Mouse (Mus musculus): ENCODE measurements around the gene Srrm2. TPM values are rescaled to one million over a fixed set of nuclear protein-coding genes. Genes with fewer than 3 reads are reported as not detected.

Gene Srrm2
- 284 and 419 TPM in 2 replicates for polyA plus RNA-seq (2012; rRNA removed)

DNA sequence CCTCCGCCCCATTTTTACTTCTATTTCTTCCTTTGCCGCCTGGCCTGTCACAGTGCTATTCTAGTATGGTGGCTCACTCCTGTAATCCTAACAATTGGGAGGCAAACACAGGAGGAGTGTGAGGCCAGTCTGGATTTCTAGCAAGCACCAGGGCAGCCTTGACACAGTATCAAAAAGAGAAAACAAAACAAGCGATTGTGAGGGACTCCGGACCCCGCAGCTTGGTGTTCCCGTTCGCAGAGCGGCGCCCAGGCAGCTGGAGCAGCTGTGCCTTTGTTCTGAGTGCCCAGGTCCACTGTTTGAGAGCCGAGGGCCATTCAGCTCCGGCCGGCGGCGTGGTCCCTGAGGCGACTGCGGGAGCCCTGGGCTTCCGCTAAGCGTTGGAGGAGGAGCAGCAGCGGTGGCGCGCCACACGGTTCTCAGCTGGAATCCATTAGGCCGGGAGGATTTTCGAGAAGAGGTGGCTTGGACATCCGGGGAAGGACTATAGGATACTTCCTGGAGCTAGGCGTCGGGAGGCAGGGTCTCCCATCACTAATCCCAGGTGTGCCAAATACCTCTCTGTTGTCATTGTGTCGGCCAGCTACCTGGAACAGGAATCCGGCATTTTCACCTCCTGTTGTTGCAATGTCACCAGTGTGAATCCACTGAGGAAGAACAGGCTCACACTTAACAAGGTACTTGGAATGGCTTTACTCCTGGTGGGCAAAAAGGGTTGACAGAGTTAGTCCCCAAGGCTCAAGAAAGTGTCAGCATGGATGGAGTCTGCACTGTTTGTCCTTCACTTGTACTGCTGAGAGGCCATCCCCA is at the start of gene Srrm2:
Srrm2 (plus strand) TSS at position 264 of the 810 bp plus-strand sequence.
- DNase-seq (ENCODE audit: low read depth, low spot score), result no peak
- 5% methylated on average over 29 of the region's 29 CpGs for WGBS

DNA sequence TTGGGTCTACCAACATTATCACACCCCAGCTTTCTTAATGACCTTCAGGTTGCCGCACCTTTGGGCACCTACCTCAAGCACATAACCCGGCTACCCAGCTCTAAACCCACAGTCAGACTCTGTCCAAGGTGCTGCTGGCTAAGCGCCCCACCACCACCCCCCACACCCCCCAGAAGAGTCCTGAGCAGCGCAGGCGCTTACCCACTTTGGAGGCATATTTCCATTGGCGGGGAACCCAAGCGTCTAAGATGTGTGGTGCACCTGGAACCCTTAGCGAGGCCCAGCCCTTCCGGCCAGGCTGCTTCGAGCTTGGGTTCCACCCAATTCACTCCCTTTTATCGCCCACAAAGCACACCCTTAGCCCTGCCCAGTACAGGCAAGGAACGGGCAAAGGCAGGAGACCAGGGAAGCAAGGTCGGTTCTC is 49.7 kb upstream of the Srrm2 start, which contains the start of gene Paqr4:
Paqr4 (minus strand) TSS at position 270 of the 424 bp plus-strand sequence.
- peak; percentile 80 for DNase-seq (ENCODE audit: low read depth, low spot score)
- WGBS, result 2% methylated on average over 13 of the region's 13 CpGs

DNA sequence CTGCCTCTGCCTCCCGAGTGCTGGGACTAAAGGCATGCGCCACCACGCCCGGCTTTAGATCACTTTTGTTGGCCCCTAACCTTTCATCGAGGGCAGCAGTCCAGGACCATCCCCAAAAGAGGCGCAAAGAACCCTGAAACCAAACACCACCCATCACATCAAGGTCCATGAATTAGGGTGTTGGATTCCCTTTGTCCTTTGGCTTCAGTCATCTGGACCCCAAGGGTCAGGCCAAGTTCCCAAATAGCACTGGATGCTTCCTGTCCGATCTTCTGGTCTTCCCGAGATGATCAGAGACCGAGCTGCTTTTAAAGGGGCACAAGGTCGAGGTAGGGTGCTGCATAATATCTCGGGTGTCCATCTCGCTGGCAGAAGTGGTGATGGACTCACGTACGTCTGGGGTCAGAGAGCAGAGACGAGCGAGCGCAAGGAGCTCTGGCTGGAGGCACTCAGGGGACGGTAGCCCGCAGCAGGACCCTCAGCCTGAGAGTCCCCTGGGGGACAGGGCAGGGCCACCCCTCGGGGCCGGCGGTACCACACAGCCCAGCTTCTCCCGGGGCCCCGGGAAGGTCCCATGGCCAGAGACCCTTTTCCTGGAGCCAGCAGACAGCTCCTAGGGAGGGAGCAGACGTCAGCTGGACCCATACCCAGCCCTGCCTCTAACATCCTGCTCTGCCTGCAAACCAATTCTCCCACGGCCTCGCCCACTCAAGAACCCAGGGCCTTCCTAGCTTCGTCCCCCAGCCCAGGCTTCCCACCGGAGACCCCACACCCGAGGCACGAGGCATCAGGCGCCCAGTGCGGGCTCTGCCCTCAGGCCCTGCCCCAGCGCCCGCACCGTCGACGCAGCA is 48.7 kb upstream of the Srrm2 start:
- no peak for DNase-seq (ENCODE audit: low read depth, low spot score)
- 57% methylated on average over 38 of the region's 38 CpGs for WGBS

DNA sequence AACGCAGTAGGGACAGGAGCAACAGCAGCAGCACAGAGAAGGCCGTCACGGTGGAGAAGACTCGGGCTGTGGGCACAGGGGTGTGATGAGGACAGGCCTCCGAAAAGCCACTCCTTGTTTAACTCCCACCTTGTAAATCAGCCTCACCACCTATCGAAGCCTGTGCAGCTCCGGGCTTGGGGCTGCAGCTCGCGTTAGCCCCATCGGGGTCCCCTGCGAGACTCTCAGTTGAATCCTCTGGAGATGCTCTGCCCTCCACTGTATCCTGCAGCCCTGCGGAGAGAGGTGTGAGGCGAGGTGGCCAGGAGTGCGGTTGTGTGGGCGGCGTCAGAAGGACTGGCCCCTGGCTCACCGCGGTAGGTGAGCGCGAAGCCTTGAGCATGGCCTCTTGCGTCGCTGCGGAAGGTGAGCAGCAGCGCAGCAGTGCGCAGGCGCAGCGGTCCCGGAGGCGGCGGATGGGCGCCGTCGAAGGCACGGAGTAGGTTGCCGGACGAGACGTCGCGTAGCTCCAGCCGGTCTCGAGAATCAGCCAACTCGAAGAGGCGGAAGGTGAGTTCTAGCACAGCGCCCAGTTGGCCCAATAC is 48.0 kb upstream of the Srrm2 start:
- DNase-seq (ENCODE audit: low read depth, low spot score), result no peak
- WGBS, result 8% methylated on average over 44 of the region's 44 CpGs

DNA sequence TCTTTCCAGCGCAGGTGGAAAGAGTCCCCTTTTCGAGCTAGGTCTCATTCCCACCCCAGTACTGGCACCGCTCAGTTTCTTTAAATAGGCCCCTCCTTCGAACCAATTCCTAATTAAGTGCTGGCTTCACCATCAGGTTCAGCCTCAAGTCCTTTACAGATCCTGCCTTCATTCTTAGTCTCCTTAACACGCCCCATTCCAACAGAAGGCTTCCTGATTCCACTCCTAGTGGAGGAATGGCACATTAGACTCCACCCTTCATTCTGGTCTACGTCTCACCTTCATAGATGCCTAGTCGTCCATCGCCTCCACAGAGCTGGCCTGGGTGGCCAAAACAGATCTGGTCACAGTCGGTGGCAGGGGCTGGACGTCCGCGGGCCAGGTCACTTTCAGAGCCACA is 47.4 kb upstream of the Srrm2 start:
- 65% methylated on average over 12 of the region's 12 CpGs for WGBS
- DNase-seq (ENCODE audit: low read depth, low spot score), result no peak

DNA sequence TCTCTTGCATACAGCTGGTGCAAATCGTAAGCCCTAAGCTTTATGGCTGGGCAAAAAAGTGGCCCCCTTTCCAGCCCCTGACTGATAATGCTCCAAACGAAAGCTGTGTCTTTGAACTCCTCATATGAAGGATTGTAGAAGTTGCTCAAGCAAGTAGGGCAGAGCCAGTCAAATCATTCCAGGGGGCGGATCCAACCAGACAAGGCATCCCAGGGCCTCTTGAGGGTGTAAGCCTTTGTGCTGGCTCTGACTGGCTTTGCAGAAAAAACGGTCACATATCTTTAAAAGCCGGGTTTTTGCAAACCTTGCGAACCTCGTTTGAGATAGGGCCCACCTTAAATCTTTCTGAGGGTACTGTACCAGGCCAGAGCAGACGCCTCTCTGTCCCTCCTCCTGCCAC is 46.3 kb upstream of the Srrm2 start:
- 78% methylated on average over 8 of the region's 8 CpGs for WGBS
- no peak for DNase-seq (ENCODE audit: low read depth, low spot score)

DNA sequence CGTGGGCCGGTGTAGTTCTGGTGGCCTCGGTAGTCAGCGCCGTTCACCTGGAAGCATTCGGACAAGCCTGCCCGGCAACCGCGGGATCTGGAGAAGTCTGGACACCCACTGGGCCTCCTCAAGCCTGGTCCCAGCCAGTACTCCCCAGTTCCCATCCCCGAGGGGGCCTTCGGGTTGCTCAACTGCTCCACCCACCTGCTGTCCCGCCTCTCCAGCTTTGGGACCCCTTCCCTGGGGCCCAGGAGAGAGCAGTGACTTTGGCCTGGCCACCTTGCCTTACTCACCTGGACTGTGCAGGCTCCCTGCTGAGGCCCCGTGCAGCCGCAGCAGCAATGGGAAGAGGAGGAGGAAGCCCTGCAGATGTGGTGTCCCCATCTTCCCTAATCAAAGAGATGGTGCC is 45.7 kb upstream of the Srrm2 start:
- 54% methylated on average over 14 of the region's 14 CpGs for WGBS

DNA sequence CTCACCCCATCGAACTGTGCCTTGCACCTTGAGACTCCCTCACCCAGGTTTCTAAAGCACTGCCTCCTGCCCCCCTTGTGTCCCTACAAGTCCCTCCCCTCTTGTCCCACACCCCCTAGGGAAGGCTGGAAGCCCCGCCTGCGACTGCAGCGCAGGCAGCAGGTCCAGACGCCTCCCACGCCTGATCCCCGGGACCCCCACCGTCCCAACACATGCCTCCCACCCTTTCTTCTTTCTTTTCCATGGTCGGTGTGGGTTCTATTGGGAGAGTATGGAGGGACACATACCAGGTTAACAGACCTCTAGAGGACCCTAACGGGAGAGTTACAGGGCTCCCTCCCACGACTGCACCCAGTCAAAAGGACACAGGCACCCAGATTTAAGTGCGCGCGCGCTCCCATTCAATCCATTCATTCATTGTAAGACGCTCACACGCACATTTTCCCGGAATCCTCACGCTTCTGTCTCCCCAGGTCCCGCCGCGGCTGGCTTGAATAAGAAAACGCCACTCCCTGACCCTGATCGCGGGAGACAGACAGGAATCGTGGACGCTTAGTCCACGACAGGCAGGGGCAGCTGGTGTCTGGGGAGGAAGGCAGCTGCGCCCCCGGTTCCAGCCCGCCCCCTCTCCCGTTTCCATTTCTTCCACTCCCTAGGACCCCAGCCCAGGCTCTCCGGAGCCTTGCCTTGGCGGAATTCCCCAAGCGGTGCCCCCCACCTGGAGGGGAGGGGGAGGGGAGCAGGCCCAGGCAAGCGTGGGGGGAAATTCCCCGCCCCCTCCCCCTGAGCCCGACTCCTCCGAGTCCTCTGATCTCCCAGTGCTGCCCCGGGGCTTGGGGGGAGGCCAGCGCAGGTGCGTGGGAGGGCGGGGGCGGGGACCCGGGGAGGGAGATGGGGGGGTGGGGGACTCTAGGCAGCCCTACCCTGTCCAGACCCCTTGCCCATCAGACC is 44.8 kb upstream of the Srrm2 start, which contains the start of gene Kremen2:
Kremen2 (minus strand) TSS at position 533 of the 951 bp plus-strand sequence.
- WGBS, result 8% methylated on average over 45 of the region's 45 CpGs
- no peak for DNase-seq (ENCODE audit: low read depth, low spot score)

More for the DNA sequence above, 45.7 kb upstream of the Srrm2 start:
- no peak for DNase-seq (ENCODE audit: low read depth, low spot score)

DNA sequence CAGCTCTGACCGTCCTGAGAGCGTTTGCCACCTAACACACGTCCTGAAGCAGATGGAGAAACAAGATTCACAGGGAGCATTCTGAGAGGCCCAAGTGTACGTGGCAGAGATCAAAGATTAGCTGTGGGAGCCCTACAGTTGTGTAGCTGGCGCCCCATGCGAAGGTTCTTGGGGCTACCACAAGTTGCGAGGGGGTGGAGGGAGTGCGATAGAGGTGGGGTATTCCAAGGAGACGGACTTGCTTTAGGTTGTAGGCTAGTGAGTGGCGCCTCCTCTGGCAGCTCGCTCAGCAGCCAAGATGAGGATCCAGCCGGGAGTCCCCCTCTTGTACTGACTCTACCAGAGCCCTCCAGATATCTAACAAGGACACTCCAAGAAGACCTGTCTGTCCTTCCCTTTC is 44.0 kb upstream of the Srrm2 start:
- DNase-seq (ENCODE audit: low read depth, low spot score), result no peak
- WGBS, result 63% methylated on average over 12 of the region's 12 CpGs

DNA sequence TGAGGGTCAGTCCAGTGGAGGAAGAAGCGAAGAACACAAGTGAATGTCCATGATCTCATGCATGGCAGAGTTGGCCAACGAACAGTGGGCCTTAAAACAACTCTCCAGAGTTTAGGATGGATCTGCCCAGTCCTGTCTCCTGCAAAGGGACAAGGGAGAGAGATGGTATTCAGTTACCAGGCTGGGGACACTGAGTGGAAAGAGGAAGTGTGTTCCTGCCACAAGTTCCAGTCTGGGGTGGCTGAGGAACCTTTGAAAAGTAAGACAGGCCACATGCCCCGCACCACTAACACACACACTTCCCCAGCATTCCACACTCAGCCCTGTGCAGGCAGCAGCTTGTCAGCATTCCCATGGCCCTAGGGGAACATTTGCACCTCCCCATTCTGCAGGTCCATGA is 43.6 kb upstream of the Srrm2 start:
- WGBS, result 96% methylated on average over 3 of the region's 3 CpGs
- no peak for DNase-seq (ENCODE audit: low read depth, low spot score)

DNA sequence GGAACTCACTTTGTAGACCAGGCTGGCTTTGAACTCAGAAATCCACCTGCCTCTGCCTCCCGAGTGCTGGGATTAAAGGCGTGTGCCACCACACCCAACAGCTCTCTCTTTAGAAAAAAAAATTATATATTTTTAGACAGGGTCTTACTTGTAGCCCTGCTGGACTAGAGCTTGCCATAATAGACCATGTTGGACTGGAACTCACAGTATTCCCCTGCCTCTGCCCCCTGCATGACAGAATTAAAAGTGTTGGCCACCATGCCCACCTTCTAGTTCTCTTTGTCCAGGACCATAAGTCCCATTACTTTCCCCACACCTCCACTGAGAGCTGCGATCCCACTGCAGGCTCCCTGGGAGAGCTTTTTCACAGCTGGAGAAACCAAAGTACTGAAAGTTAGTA is 42.9 kb upstream of the Srrm2 start:
- 79% methylated on average over 3 of the region's 3 CpGs for WGBS
- no peak for DNase-seq (ENCODE audit: low read depth, low spot score)

DNA sequence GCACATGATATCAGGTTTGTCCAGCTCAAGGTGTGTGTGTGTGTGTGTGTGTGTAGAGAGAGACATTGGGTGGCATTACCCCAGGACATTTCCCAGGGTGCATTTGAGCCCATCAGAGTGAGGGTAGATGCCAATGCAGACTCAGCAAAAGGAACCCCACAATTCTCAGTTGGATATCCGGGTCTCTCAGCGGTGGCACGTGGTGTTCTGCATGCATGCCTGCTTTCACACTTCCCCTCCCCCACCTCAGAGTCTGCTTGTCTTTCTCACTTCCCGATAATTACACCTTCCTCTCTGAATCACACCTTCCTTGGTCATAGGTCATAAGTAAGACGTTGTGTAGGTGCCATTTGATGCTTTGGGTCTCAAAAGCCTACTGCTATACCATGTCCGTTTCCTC is 42.3 kb upstream of the Srrm2 start:
- no peak for DNase-seq (ENCODE audit: low read depth, low spot score)
- 16% methylated on average over 6 of the region's 6 CpGs for WGBS

DNA sequence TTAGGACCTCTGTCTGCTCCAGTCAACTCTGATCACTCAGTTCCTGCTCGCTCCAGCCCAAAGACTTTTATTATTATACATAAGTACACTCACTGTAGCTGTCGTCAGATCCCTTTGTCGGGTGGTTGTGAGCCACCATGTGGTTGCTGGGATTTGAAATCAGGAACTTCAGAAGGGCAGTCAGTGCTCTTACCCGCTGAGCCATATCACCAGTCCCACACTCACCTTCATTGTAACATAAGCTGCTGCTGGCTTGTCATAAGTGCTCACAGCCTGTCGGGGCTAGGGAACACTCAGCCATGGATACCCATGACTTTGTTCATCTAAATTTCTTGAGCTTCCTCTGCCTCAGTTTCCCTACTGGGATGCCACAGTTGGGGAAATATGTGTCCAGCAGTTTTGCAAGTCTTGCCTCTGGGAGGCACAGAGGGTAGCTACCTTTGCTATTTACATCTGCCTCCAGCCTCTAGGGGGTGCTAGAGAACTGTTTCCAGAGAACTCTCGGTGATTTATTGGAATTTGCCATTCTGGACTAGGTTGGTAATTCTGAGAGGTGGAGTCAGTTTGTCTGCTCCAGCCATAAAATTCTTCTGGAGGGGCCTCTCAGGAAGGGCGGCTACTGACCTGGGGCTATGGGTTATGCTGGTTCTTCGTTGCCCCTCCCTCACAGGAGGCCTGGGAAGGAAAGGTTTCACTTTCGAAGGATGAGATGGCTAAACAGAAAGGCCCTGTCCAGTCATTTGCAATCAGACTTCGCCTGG is 41.5 kb upstream of the Srrm2 start:
- DNase-seq (ENCODE audit: low read depth, low spot score), result peak; percentile 96
- 8% methylated on average over 10 of the region's 10 CpGs for WGBS

DNA sequence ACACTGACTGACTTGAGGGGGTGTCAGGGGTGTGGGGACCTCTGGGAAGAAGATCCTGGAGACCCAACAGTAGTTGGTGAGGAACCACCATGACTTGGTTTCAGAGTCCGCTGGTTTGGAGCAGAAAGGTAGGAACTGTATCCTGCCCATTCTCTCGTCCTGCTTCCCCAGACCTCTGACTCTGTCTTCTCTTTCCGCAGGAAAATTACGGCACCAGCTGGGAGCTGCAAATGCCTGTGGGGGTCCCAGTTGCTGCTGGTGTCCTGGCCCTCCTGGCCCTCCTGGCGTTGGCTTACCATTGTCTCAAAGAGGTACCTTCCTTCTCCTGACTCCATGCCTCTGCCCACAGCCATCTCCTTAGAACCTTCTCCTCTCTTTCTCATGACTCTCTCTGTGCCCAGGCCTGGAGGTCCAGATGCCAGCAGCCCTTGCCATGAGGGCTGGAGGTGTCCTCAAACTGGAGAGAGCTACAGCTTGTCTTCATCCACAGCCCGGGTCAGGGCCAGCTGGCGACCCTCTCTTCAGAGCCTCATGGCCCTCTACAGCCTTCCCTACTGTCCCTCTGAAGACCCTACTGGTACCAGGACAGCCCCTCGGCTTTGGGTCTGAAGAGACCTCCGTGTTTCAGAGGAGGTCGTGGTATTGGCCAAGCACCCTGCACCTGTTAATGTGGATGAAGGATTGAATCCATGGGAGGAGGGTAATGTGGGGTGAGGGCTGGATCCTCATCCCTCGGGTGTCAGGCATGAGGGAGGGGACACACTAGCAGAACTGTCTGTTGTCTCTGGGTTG is 40.7 kb upstream of the Srrm2 start:
- 78% methylated on average over 11 of the region's 11 CpGs for WGBS
- DNase-seq (ENCODE audit: low read depth, low spot score), result no peak

DNA sequence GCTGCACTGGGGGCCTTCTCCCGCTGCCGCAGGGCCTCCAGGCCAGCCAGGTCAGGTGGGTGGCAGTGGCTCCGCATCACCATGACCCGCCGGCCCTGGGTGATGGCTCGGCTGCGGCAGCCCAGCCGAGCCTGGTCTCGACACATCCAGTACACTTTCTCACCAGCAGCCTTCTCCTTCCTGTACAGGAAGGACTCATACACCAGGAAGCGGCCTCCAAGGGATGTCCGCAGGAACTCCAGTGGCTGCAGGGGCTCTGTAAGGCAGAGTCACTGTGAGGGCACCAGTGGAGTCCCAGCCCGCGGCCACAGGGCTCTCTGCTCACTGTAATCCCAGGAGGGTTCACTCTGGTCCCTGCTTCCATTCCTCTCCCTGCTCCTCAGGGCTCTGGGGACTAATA is 34.6 kb upstream of the Srrm2 start:
- WGBS, result 90% methylated on average over 13 of the region's 13 CpGs

DNA sequence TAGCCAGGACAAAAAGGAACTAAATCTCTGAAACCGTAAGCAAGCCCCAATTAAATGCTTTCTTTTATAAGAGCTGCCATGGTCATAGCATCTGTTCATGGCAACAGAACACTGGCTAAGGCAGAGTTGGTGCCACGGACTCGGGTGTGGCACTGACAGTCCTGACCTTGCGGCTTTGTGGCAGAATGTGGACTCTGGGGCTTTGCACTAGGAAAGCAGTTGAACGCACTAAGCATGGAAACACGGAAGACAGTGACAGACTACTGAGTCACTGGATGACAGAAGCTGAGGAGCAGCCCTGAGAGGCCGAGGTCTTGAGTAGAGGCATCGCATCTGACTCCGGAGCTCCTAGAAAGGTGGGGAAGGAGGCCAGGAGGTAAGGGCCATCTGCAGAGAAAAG is 32.8 kb upstream of the Srrm2 start:
- WGBS, result 89% methylated on average over 9 of the region's 9 CpGs

More for the DNA sequence above, 34.6 kb upstream of the Srrm2 start:
- no peak for DNase-seq (ENCODE audit: low read depth, low spot score)

DNA sequence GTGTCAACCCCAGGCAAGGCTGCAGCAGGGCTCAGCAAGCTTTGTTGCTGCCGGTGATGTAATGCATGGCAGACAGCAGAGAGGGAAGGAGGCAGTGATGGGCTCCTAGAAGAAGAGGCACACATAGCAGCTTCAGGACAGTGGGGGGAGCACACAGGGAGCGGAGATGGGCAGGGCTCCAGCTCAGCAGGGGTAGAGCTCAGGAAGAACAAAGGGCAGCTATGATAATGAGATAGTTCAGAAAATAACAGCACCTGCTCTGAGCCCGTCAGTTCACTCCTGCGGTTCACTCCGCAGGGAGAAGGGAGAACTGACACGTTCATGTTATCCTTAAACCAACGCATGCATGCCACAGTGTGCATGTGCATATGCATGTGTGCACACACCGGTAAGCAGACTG is 31.5 kb upstream of the Srrm2 start:
- DNase-seq (ENCODE audit: low read depth, low spot score), result no peak
- 91% methylated on average over 8 of the region's 8 CpGs for WGBS

More for the DNA sequence above, 32.8 kb upstream of the Srrm2 start:
- no peak for DNase-seq (ENCODE audit: low read depth, low spot score)

DNA sequence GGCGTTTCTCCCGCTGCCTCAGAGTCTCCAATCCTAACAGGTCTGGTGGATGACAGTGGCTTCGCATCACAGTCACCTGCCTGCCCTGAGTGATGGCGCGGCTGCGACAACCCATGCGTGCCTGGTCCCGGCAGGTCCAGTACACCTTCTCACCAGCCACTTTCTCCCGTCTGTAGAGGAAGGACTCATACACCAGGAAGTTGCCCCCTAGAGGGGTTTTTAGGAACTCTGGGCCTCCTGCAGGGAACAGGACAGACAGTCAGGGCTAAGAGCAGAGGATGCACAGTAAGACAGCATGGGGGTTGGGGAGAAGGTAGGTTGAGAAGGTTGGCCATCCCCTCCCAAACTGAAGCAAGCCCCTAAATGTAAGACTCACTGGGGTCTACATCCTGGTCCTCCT is 30.1 kb upstream of the Srrm2 start:
- DNase-seq (ENCODE audit: low read depth, low spot score), result no peak
- 93% methylated on average over 9 of the region's 9 CpGs for WGBS

Measured in large intestine, adult 2 months (tissue).